Mouse (Mus musculus) stomach, postnatal 0 days (tissue): ENCODE measurements around the gene Gins2.

ENCODE experiments used
- CTCF ChIP-seq: IDR thresholded peaks from 2 replicates; pipeline ENCODE4 v1.5.1; 2016; ENCODE audit warnings: antibody characterized with exemption, low read depth, mild to moderate bottlenecking, moderate library complexity
- EP300 ChIP-seq: optimal IDR thresholded peaks from 2 replicates; pipeline ENCODE3; 2016; ENCODE audit warnings: antibody characterized with exemption

DNA sequence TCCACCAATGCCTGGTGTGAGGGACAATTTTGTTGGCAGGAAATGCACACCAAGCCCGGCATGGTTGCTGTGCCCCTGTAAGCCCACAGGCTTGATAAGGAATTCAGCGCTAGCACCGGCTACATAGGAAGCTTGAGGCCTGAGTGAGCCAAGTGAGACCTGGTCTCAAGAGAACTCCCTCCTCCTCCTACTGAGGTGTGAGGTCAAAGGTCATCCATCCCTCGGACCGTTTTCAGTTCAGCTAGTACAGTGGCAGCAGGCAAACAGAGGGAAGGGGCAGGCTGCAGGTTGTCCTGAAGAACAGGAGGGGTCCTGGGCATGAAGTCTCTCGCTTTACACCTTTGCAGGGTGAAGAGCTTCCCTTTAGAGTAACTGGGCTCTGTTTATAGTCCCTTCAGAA lies 41.7 kb upstream of the Gins2 start:
- TF ChIP-seq CTCF (no peak), EP300 (no peak)
